Mouse (Mus musculus): ENCODE measurements around the gene Lamp2.
"Not testable (repeated sequence)": the region's sequence is repeated elsewhere in the genome, so short reads cannot be mapped to it uniquely, and the experiment has no call there.

DNA sequence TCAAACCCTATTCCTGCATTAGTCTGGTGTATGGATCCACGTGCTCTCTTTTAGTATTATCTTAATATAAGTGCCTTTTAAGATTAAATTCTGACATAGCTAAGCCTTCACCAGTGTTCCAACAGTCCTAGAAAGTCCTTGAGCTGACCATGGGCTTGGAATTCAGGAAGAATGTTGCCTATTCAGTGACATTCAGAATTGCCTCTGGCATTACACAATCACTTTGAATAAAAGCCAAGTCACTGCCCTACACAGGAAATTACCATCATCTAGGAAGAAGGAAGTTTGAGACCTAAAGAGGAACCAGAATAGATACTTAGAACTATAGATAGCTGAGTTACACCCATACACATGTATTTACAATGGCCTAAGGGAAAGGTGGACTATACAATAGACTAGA is 91.6 kb downstream of the Lamp2 start:
- not testable (repeated sequence) for TF ChIP-seq POLR2A (IDR thresholded peaks at IDR 0.05; ENCODE audit: low read depth, low read length); CTCF (IDR thresholded peaks at IDR 0.05; ENCODE audit: extremely low read depth, insufficient read depth, insufficient read length, insufficient replicate concordance)
